Mouse (Mus musculus) neural tube, embryonic 14.5 days (tissue): Measurements from ENCODE around the gene Ccdc162. TPM values are rescaled to one million over a fixed set of nuclear protein-coding genes. Genes with fewer than 3 reads are reported as not detected.

Experiments
- ATAC-seq: fragments of 200-750 bp; cut with Nextera tagmentation; 2 replicates; pipeline ENCODE4 v1.8.0; 2017; ENCODE audit warnings: low read depth, mild to moderate bottlenecking, moderate TSS enrichment, moderate library complexity
- H3K27ac ChIP-seq: fragments of 300-500 bp; sonication (generic); 2 replicates; pipeline ENCODE4 v1.5.1; 2014; ENCODE audit warnings: low read depth, mild to moderate bottlenecking, control low read depth, low read length, moderate library complexity, mixed read lengths
- H3K27me3 ChIP-seq: fragments of 300-500 bp; sonication (generic); 2 replicates; pipeline ENCODE4 v1.6.1; 2014; ENCODE audit warnings: low read length; ENCODE audit not compliant: control insufficient read depth, insufficient read depth
- H3K36me3 ChIP-seq: fragments of 300-500 bp; sonication (generic); 2 replicates; pipeline ENCODE4 v1.6.1; 2014; ENCODE audit warnings: low read length, mixed read lengths; ENCODE audit not compliant: control insufficient read depth, insufficient read depth
- H3K4me1 ChIP-seq: fragments of 300-500 bp; sonication (generic); 2 replicates; pipeline ENCODE4 v1.6.1; 2014; ENCODE audit warnings: low read length; ENCODE audit not compliant: control insufficient read depth, insufficient read depth
- H3K4me2 ChIP-seq: fragments of 300-500 bp; sonication (generic); 2 replicates; pipeline ENCODE4 v1.6.1; 2014; ENCODE audit warnings: mild to moderate bottlenecking, low read depth, low read length, control low read depth
- H3K4me3 ChIP-seq: fragments of 300-500 bp; sonication (generic); 2 replicates; pipeline ENCODE4 v1.5.1; 2014; ENCODE audit warnings: low read depth, low read length, control low read depth, mixed read lengths
- H3K9ac ChIP-seq: fragments of 300-500 bp; sonication (generic); replicated peaks from 2 replicates; pipeline ENCODE4 v1.6.1; 2014; ENCODE audit warnings: low read depth, mild to moderate bottlenecking, control low read depth, low read length, mixed read lengths
- H3K9me3 ChIP-seq: fragments of 300-500 bp; sonication (generic); 2 replicates; pipeline ENCODE4 v1.6.1; 2016; ENCODE audit warnings: low read length; ENCODE audit not compliant: control insufficient read depth
- WGBS: fragments of 180-500 bp; shearing (Covaris S2); extraction: QIAGEN DNeasy Blood & Tissue Kit; methylation state at CpG from one replicate; pipeline ENCODE4 v1.1.7; 2014; 5-methylcytosine and 5-hydroxymethylcytosine counted together
- polyA plus RNA-seq: library from polyadenylated mRNA; unstranded; fragments of >200 nt; fragmentation: Nextera tagmentation; extraction: Ambion mirVana; gene quantifications from 2 replicates; pipeline ENCODE4 v1.2.1, GENCODE M21; 2014

Gene Ccdc162
- polyA plus RNA-seq, 1 experiment from 2014 or later, result 2.6 TPM

- no peaks in the 10 kb centered on the region for H3K36me3 ChIP-seq
- no peak overlapping the region for H3K4me2 ChIP-seq
- no peaks in the 10 kb centered on the region for H3K27me3 ChIP-seq
- ATAC-seq, result no peak
- H3K4me3 ChIP-seq, result no peak overlapping the region
- 100% methylated on average over 1 of the region's 1 CpGs for WGBS
- H3K9me3 ChIP-seq, result no peaks in the 10 kb centered on the region
- H3K9ac ChIP-seq, result no peak overlapping the region
- no peaks in the 10 kb centered on the region for H3K4me1 ChIP-seq
- H3K27ac ChIP-seq, result no peak overlapping the region
These were observed 84.4 kb downstream of the Ccdc162 start for GRCm38 (mm10) chr10:41632062-41632461.

- H3K4me3 ChIP-seq, result no peak overlapping the region
- H3K9me3 ChIP-seq, result no peaks in the 10 kb centered on the region
- H3K27me3 ChIP-seq, result no peaks in the 10 kb centered on the region
- H3K27ac ChIP-seq, result no peak overlapping the region
- H3K9ac ChIP-seq, result no peak overlapping the region
- ATAC-seq, result no peak
- no peaks in the 10 kb centered on the region for H3K36me3 ChIP-seq
- WGBS, result 72% methylated on average over 3 of the region's 3 CpGs
- no peaks in the 10 kb centered on the region for H3K4me1 ChIP-seq
- H3K4me2 ChIP-seq, result no peak overlapping the region
These were observed 89.4 kb downstream of the Ccdc162 start for GRCm38 (mm10) chr10:41626996-41627395.

GRCm38 (mm10) chr10:41619988-41620387, 96.4 kb downstream of the Ccdc162 start:
- Histone ChIP-seq H3K27me3 (no peaks in the 10 kb centered on the region), H3K4me2 (no peak overlapping the region), H3K9me3 (no peaks in the 10 kb centered on the region), H3K27ac (no peak overlapping the region), H3K36me3 (no peaks in the 10 kb centered on the region), H3K4me3 (no peak overlapping the region), H3K4me1 (no peaks in the 10 kb centered on the region), H3K9ac (no peak overlapping the region)
- no peak for ATAC-seq
- 89% methylated on average over 2 of the region's 2 CpGs for WGBS

- no peaks in the 10 kb centered on the region for H3K9me3 ChIP-seq
- ATAC-seq, result no peak
These were observed 100.9 kb downstream of the Ccdc162 start for GRCm38 (mm10) chr10:41615487-41615886.

GRCm38 (mm10) chr10:41611941-41612340, 104.5 kb downstream of the Ccdc162 start:
- Histone ChIP-seq H3K27ac (no peak overlapping the region), H3K27me3 (no peaks in the 10 kb centered on the region), H3K9ac (no peak overlapping the region), H3K36me3 (no peaks in the 10 kb centered on the region), H3K4me2 (no peak overlapping the region), H3K4me1 (no peaks in the 10 kb centered on the region), H3K9me3 (no peaks in the 10 kb centered on the region), H3K4me3 (no peak overlapping the region)
- ATAC-seq, result no peak
- WGBS, result 78% methylated on average over 5 of the region's 5 CpGs

More at GRCm38 (mm10) chr10:41615487-41615886, 100.9 kb downstream of the Ccdc162 start:
- WGBS, result 95% methylated on average over 4 of the region's 4 CpGs
- H3K9ac ChIP-seq, result no peak overlapping the region
- no peaks in the 10 kb centered on the region for H3K27me3 ChIP-seq
- no peaks in the 10 kb centered on the region for H3K36me3 ChIP-seq
- no peak overlapping the region for H3K4me2 ChIP-seq
- no peak overlapping the region for H3K4me3 ChIP-seq
- no peaks in the 10 kb centered on the region for H3K4me1 ChIP-seq
- no peak overlapping the region for H3K27ac ChIP-seq

- Histone ChIP-seq H3K9ac (no peak overlapping the region), H3K27ac (no peak overlapping the region), H3K4me1 (no peaks in the 10 kb centered on the region), H3K27me3 (no peaks in the 10 kb centered on the region), H3K36me3 (no peaks in the 10 kb centered on the region), H3K9me3 (no peaks in the 10 kb centered on the region), H3K4me3 (no peak overlapping the region), H3K4me2 (no peak overlapping the region)
- ATAC-seq, result no peak
- WGBS, result 91% methylated on average over 1 of the region's 1 CpGs
These were observed 107.0 kb downstream of the Ccdc162 start for GRCm38 (mm10) chr10:41609475-41609874.

DNA sequence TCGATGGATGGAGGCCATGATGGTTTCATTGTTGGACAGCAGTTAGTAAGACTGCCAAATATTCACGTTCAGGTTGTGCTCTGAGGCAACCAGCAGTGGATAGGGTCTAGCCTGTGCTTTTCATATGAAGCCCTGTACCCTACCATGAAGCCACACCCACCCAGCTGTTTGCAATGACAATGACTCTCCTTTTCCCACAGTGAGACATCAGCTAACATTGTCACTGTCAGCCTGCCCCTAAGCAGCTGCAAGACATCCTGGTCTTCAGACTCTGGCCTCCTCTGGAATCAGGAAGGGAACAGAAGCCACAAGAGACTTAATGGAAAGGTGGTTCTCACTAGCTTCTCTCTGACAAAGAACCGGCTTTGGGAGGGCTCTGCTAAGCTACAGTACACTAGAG, 107.9 kb downstream of the Ccdc162 start:
- 90% methylated on average over 3 of the region's 3 CpGs for WGBS
- H3K4me2 ChIP-seq, result no peak overlapping the region
- ATAC-seq, result no peak

GRCm38 (mm10) chr10:41602667-41603066, 113.8 kb downstream of the Ccdc162 start:
- Histone ChIP-seq H3K36me3 (no peaks in the 10 kb centered on the region), H3K9me3 (no peaks in the 10 kb centered on the region), H3K4me3 (no peak overlapping the region), H3K4me1 (no peaks in the 10 kb centered on the region), H3K27me3 (no peaks in the 10 kb centered on the region), H3K4me2 (no peak overlapping the region), H3K27ac (no peak overlapping the region), H3K9ac (no peak overlapping the region)
- ATAC-seq, result no peak
- 90% methylated on average over 1 of the region's 1 CpGs for WGBS

More for the DNA sequence above, 107.9 kb downstream of the Ccdc162 start:
- no peaks in the 10 kb centered on the region for H3K4me1 ChIP-seq
- no peaks in the 10 kb centered on the region for H3K36me3 ChIP-seq
- H3K4me3 ChIP-seq, result no peak overlapping the region
- no peak overlapping the region for H3K9ac ChIP-seq
- H3K9me3 ChIP-seq, result no peaks in the 10 kb centered on the region
- H3K27me3 ChIP-seq, result no peaks in the 10 kb centered on the region
- no peak overlapping the region for H3K27ac ChIP-seq

- Histone ChIP-seq H3K4me2 (no peak overlapping the region), H3K27ac (no peak overlapping the region), H3K27me3 (no peaks in the 10 kb centered on the region), H3K9ac (no peak overlapping the region), H3K9me3 (no peaks in the 10 kb centered on the region), H3K36me3 (no peaks in the 10 kb centered on the region), H3K4me1 (no peaks in the 10 kb centered on the region), H3K4me3 (no peak overlapping the region)
- 80% methylated on average over 7 of the region's 7 CpGs for WGBS
- no peak for ATAC-seq
These were observed 114.4 kb downstream of the Ccdc162 start for GRCm38 (mm10) chr10:41601898-41602545.
